Mouse (Mus musculus) stomach, adult 2 months (tissue): ENCODE results near the gene Pygl. TPM values are rescaled to one million over a fixed set of nuclear protein-coding genes. Genes with fewer than 3 reads are reported as not detected.

Source experiments
- polyA plus RNA-seq: library from polyadenylated mRNA; depleted of rRNA; stranded (reverse); fragments of >200 nt; gene quantifications from 2 replicates; pipeline ENCODE4 v1.2.3, GENCODE M21; 2012; rRNA removed

Pygl gene
- 2.5 and 3.2 TPM in 2 replicates for polyA plus RNA-seq

GRCm38 (mm10) chr12:70231294-70231693 is at the start of gene Pygl:
TSS of gene Pygl (minus strand) at chr12:70231488.

GRCm38 (mm10) chr12:70153842-70154241 is 77.4 kb downstream of the Pygl start, which contains the start of gene Abhd12b:
TSS of gene Abhd12b (plus strand) at chr12:70154142.

Other genes starting within 250 kb of the Pygl start
- 1.0 and 2.3 TPM in 2 replicates for gene Sav1, start 244.5 kb downstream of the Pygl start, polyA plus RNA-seq
- gene Nin, start 117.8 kb downstream of the Pygl start, polyA plus RNA-seq, result 1.4 and 1.6 TPM in 2 replicates
- gene Abhd12b, start 77.3 kb downstream of the Pygl start, polyA plus RNA-seq, result 0.30 and 0.39 TPM in 2 replicates
- gene Trim9, start 116.1 kb upstream of the Pygl start, polyA plus RNA-seq, result 0.08 and 0.09 TPM in 2 replicates
- 1.1 and 1.2 TPM in 2 replicates for gene Tmx1, start 221.6 kb upstream of the Pygl start, polyA plus RNA-seq